Mouse (Mus musculus) MEL (cell line): ENCODE data around the gene Galntl6.

ENCODE experiments used
- CHD2 ChIP-seq: IDR thresholded peaks from 2 replicates; pipeline ENCODE4 v1.6.1; 2011; ENCODE audit warnings: low read length, improper control_type of control experiment
- CTCF ChIP-seq, 3 experiments: IDR thresholded peaks in 2 of 3; conservative IDR thresholded peaks in 1 of 3; 2 replicates each; pipeline ENCODE4 v1.5.1; 2011 to 2012; ENCODE audit warnings: low read length in 3 of 3, low read depth in 2 of 3, mild to moderate bottlenecking in 2 of 3, improper control_type of control experiment in 1 of 3, inconsistent platforms in 1 of 3, mixed read lengths in 1 of 3, moderate library complexity in 1 of 3; ENCODE audit not compliant: control insufficient read depth in 1 of 3, insufficient read depth in 1 of 3, poor library complexity in 1 of 3, severe bottlenecking in 1 of 3
- ETS1 ChIP-seq: IDR thresholded peaks from 2 replicates; pipeline ENCODE4 v1.6.1; 2012; ENCODE audit warnings: low read depth, mild to moderate bottlenecking, inconsistent platforms, low read length, improper control_type of control experiment, moderate library complexity
- GATA1 ChIP-seq: IDR thresholded peaks from 2 replicates; pipeline ENCODE4 v1.6.1; 2011; ENCODE audit warnings: low read depth, low read length, improper control_type of control experiment
- MAFK ChIP-seq: IDR thresholded peaks from 2 replicates; pipeline ENCODE4 v1.6.1; 2011; ENCODE audit warnings: low read depth, mild to moderate bottlenecking, low read length, improper control_type of control experiment, borderline replicate concordance
- NRF1 ChIP-seq: IDR thresholded peaks from 2 replicates; pipeline ENCODE4 v1.6.1; 2014; ENCODE audit warnings: low read depth, mild to moderate bottlenecking, inconsistent platforms, low read length, improper control_type of control experiment, moderate library complexity; ENCODE audit not compliant: poor library complexity, insufficient read depth, severe bottlenecking
- SMC3 ChIP-seq: IDR thresholded peaks from 2 replicates; pipeline ENCODE4 v1.6.1; 2011; ENCODE audit warnings: low read depth, low read length, improper control_type of control experiment

DNA sequence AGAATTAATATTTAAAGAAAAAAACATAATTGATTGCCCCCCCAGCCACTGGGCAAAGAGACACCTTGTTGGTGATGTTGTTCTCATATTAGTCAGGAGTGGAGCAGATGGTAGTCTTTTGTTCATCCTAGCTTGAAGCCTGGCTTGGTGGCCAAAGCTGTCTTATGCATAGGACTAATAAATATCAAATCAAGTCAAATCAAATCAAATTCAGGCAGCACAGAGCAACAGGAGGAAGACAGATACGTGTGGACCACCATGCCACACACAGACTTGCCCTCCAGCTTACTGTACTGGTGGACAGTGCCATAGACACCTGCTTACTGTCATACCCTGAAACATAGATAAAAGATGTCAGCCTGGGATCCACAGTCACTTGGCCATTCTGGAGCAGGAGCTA lies 110.6 kb downstream of the Galntl6 start:
- no peak for TF ChIP-seq CHD2
- no peak for TF ChIP-seq MAFK
- no peak for TF ChIP-seq NRF1
- no peak for TF ChIP-seq SMC3
- TF ChIP-seq ETS1: no peak
- no peak for TF ChIP-seq GATA1
- TF ChIP-seq CTCF (IDR thresholded peaks at IDR 0.05 in 2 of 3, conservative IDR thresholded peaks at IDR 0.05 in 1 of 3; ENCODE audit: control insufficient read depth in 1 of 3, insufficient read depth in 1 of 3, low read depth in 2 of 3, low read length in 3 of 3, poor library complexity in 1 of 3, severe bottlenecking in 1 of 3): no peak
